Mouse (Mus musculus): Measurements from ENCODE around the gene Hist1h2af.

Gene Hist1h2af

GRCm38 (mm10) chr13:23533560-23534367 lies at the start of gene Hist1h2af:
Gene Hist1h2af (plus strand): TSS chr13:23533906.
- peak in 1 of 2 experiments; percentile 52 for DNase-seq (ENCODE audit: low spot score in 2 of 2)

GRCm38 (mm10) chr13:23485271-23485670 lies 48.4 kb upstream of the Hist1h2af start:
- no peak for DNase-seq (ENCODE audit: low spot score in 2 of 2)

DNA sequence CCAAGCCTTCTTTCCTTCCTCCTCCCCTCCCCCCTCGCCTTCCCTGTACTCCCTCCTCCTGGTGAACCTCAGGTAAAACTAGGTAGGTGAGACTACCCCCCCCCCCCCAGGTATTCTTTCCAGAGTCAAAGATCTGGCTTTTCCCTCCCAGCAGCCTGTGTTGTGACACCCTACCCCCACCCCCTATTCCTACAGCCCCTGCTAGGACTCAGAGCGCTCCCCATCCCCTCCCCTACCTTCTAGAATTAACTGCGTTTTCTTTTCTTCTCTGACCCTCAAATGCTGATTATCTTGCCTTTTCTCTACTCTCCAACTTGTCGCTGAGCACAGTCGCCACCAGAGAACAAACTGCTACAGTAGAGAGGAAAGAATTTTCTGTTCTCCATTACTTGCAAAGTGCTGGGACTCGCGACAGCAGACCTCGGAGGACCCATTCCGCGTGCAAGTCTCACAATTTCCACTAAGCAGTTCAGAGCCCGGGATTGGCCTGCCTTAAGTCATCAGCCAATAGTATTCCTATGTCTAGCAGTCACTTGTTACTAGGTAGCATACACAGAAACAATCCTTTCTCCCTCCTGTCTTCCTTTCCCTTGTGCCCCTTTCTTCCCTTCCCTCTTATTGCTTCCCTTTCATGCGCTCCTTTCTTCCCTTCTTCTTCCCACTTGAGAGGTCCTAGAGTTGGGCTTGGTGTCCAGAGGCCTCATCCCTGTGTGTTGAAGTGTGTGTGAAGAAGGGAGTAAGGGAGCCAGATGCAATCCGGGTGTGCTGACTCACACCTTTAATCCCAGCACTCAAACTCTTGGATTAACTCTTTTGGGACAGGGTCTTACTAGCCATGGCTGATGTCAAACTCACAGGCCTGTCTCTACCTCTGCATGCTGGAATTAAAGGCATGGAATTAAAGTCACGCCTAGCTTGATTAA lies 45.0 kb upstream of the Hist1h2af start, which contains the start of gene Btn2a2:
Btn2a2 (minus strand) TSS at position 458 of the 923 bp plus-strand sequence.
- peak; percentile 41 to 61 for DNase-seq (ENCODE audit: low spot score in 2 of 2)

DNA sequence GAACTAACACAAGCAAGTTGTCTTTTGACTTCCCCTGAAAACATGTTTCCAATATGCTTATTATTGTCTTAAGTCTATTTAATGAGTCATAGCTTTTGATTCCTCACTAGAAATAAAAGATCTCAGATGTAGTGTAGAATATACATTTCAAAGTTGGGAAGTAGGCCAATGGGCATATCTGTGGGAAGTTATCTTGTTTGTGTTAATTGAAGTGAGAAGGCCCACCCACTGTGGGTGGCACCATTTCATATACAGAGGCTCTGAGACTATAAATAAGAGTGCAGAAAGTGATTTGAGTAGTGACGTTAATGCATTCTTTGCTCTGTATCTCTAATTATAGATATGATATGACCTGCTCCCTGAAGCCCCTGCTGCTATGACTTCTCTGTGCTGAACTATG lies 42.8 kb upstream of the Hist1h2af start:
- no peak for DNase-seq (ENCODE audit: low spot score in 2 of 2)

GRCm38 (mm10) chr13:23491263-23491662 lies 42.4 kb upstream of the Hist1h2af start:
- no peak for DNase-seq (ENCODE audit: low spot score in 2 of 2)

GRCm38 (mm10) chr13:23491990-23492389 lies 41.7 kb upstream of the Hist1h2af start:
- no peak for DNase-seq (ENCODE audit: low spot score in 2 of 2)

DNA sequence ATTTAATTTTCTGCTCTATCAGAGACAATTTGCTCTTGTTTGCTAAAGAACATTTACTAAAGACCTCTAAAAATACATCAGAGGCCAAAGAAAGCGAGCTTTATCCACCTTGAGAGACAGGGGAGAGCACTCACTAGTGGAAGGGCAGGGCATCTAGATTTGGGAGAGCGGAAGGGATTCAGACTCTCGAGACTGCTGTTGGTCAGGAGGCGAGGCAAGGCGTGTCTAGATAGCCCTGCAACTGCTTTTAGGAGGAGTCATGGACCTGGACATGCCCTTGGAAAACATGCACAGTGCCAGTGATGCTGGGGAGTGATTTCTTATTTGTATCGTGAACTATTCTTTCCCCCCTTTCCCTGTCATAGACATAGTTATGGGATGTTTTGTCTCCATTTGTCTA lies 38.2 kb upstream of the Hist1h2af start:
- no peak for DNase-seq (ENCODE audit: low spot score in 2 of 2)

- no peak for DNase-seq (ENCODE audit: low spot score in 2 of 2)
Measured at GRCm38 (mm10) chr13:23497656-23498321, 35.9 kb upstream of the Hist1h2af start.

GRCm38 (mm10) chr13:23498653-23499052 lies 35.1 kb upstream of the Hist1h2af start:
- no peak for DNase-seq (ENCODE audit: low spot score in 2 of 2)

DNA sequence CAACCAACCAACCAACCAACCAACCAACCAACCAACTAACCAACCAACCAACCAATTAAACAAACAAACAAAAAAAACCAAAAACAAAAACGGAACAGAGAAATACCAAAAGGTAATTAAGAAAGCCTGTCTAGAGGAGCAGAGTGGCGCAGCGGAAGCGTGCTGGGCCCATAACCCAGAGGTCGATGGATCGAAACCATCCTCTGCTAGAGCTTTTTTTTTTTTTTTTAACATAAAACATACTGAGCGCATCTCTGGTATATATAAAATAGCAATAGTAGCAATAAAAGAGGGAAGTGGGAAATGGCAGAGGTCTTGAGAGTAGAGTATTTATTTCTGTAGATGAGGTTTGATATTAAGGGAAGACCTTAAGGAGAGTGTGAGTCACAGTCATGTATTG lies 33.8 kb upstream of the Hist1h2af start:
- no peak for DNase-seq (ENCODE audit: low spot score in 2 of 2)

GRCm38 (mm10) chr13:23500424-23501200 lies 33.1 kb upstream of the Hist1h2af start:
- DNase-seq (ENCODE audit: low spot score in 2 of 2) = no peak

DNA sequence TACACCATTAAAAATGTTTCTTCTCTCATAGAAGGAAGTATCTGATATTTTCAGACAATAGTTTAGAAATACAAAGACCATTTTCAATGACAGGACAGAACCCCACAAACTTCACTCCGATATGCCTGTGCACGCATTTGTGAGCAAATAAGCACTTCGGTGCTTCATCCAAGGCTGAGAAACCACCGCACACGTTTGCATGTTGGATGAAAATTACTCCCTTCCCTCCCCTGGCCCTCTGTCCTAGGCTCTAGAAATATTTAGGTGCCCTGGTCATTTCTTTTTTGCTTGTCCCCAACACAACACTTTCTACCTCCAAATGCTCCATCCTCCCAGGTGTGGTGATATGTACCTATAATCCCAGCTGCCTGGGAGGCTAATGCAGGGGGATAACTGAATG lies 32.2 kb upstream of the Hist1h2af start:
- no peak for DNase-seq (ENCODE audit: low spot score in 2 of 2)

- no peak for DNase-seq (ENCODE audit: low spot score in 2 of 2)
Measured at GRCm38 (mm10) chr13:23502031-23502567, 31.6 kb upstream of the Hist1h2af start.

DNA sequence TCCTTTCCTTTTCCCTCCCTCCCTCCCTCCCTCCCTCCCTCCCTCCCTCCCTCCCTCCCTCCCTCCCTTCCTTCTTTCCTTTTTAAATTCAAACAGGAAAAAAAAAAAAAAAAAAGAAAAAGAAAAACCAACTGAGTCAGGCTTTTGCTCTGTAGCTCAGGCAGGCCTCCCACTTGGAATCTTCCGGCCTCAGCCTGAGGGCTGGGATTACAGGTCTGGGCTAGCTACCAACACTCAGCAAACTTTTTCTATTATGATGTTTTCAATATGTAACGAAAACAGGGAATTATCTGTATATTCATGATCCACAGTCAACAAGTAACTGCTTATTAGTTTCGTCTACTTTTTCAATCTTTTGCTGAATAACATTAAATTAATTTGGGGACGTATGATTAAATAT lies 30.8 kb upstream of the Hist1h2af start:
- DNase-seq (ENCODE audit: low spot score in 2 of 2) = no peak

DNA sequence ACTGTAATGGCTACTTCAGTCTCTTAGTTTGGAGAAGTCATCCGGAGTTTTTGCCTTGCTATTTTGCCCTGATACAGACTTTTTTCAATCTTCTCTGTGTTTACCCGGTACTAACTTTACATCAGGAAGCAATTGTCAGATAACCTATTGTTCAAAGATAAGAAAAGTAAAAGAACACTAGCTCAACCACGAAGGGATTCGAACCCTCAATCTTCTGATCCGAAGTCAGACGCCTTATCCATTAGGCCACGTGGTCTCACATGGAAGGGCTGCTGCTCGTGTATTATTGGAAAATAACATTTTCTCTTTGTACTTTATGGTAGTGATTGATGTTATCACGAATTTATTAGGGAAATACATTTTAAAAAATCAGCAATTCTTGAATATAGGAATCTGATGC lies 29.9 kb upstream of the Hist1h2af start:
- DNase-seq (ENCODE audit: low spot score in 2 of 2) = no peak

DNA sequence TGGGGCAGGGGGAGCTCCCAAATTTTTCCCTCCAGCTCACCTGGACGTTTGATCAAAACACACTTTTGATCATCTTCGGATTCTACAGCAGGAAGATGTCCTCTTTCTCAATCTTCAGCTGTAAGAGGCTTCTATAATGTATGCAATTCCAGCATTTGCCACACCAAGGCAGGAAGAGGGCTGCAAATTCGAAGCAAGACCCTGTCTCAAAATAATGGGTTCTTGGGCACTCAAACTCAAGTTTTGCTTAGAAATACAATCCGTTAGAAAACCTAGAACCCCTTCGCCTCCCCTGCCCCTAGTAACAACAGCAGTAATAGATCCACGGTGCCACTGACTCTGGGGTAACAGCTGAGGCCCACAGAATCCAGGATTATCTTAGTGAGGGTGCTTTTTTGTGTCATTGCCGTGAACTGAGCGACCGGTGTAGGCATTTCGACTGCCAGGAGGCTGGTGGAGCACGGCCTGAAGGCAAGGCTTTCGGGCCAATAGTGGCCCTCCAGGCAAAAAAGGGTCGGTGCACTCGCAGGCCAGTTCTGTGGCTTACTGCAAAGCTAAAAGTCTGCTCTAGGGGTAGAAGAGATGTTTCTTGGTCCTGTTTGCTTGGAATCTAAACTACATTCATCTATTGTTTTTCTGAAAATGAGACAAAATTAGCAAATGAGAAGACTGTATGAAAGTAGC lies 27.9 kb upstream of the Hist1h2af start:
- no peak for DNase-seq (ENCODE audit: low spot score in 2 of 2)

DNA sequence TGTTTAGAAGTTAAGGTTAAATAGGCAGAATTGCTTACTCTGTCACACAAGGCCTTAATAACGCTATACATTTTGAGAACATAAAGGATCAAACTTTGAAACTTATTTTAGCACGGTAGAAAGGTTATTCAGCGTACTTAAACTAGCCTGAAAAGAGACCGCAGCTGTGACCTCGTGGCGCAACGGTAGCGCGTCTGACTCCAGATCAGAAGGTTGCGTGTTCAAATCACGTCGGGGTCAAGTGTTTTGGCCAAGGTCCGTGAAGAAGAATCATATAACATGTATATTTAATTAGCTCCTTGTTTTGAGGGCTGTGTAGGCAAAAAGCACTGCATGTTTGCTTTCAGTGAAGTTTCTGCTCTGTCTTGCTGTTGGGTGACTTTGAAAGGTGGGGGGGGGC lies 27.4 kb upstream of the Hist1h2af start:
- DNase-seq (ENCODE audit: low spot score in 2 of 2) = peak in 1 of 2 experiments; percentile 61

GRCm38 (mm10) chr13:23506819-23507515 lies 26.7 kb upstream of the Hist1h2af start:
- DNase-seq (ENCODE audit: low spot score in 2 of 2) = no peak

DNA sequence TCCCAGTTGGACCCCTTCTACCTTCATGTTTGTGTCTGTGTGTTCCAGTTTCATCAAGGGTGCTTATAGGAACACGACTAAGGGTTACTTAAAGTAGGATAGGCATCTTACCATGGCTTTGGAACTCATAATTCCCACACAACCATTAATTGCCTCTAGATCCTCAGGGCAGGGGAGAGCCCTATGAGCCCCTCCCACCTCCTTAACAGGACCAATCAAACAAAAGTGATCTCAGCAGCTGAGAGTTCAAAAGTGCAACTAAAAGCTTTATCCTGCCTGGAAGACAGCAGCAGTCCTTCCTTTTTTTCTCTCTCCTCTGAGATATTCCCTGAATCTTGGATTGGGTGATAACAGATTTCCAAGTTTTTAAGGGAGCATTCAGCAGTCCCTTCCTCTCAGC lies 23.6 kb upstream of the Hist1h2af start:
- DNase-seq (ENCODE audit: low spot score in 2 of 2) = no peak

GRCm38 (mm10) chr13:23513517-23513916 lies 20.2 kb upstream of the Hist1h2af start:
- DNase-seq (ENCODE audit: low spot score in 2 of 2) = no peak
